Mouse (Mus musculus): ENCODE results near the gene Usp16.

Gene Usp16

GRCm38 (mm10) chr16:87454419-87455179 is at the start of gene Usp16:
Gene Usp16 (plus strand): TSS chr16:87454703.
- peak; percentile 80 for DNase-seq (ENCODE audit: low spot score)

- no peak for DNase-seq (ENCODE audit: low spot score)
These were observed 49.5 kb upstream of the Usp16 start for GRCm38 (mm10) chr16:87405001-87405400.

- no peak for DNase-seq (ENCODE audit: low spot score)
These were observed 33.8 kb upstream of the Usp16 start for GRCm38 (mm10) chr16:87420662-87421061.

- DNase-seq (ENCODE audit: low spot score): no peak
These were observed 27.0 kb upstream of the Usp16 start for GRCm38 (mm10) chr16:87427516-87427915.

- peak; percentile 94 for DNase-seq (ENCODE audit: low spot score)
These were observed 22.3 kb upstream of the Usp16 start, which contains the start of gene Ltn1 for GRCm38 (mm10) chr16:87432033-87432814. Gene Ltn1 (minus strand): TSS chr16:87432612.

GRCm38 (mm10) chr16:87434266-87434665 is 20.2 kb upstream of the Usp16 start:
- DNase-seq (ENCODE audit: low spot score): no peak

- no peak for DNase-seq (ENCODE audit: low spot score)
These were observed 19.6 kb upstream of the Usp16 start for GRCm38 (mm10) chr16:87434946-87435345.

- no peak for DNase-seq (ENCODE audit: low spot score)
These were observed 18.9 kb upstream of the Usp16 start for GRCm38 (mm10) chr16:87435411-87436205.

GRCm38 (mm10) chr16:87437096-87437495 is 17.4 kb upstream of the Usp16 start:
- no peak for DNase-seq (ENCODE audit: low spot score)

GRCm38 (mm10) chr16:87438697-87439096 is 15.8 kb upstream of the Usp16 start:
- no peak for DNase-seq (ENCODE audit: low spot score)

GRCm38 (mm10) chr16:87440184-87440686 is 14.3 kb upstream of the Usp16 start, which contains the start of gene Rwdd2b:
Gene Rwdd2b (minus strand): TSS chr16:87440573.
- peak; percentile 94 for DNase-seq (ENCODE audit: low spot score)

- DNase-seq (ENCODE audit: low spot score): no peak
These were observed 13.4 kb upstream of the Usp16 start for GRCm38 (mm10) chr16:87441089-87441488.

GRCm38 (mm10) chr16:87442291-87442690 is 12.2 kb upstream of the Usp16 start:
- no peak for DNase-seq (ENCODE audit: low spot score)

GRCm38 (mm10) chr16:87443245-87443644 is 11.3 kb upstream of the Usp16 start:
- no peak for DNase-seq (ENCODE audit: low spot score)

GRCm38 (mm10) chr16:87444071-87444470 is 10.4 kb upstream of the Usp16 start:
- DNase-seq (ENCODE audit: low spot score): no peak

GRCm38 (mm10) chr16:87445110-87445509 is 9.4 kb upstream of the Usp16 start:
- DNase-seq (ENCODE audit: low spot score): no peak

- DNase-seq (ENCODE audit: low spot score): no peak
These were observed 9.0 kb upstream of the Usp16 start for GRCm38 (mm10) chr16:87445528-87445927.

GRCm38 (mm10) chr16:87453226-87453625 is 1.3 kb upstream of the Usp16 start:
- DNase-seq (ENCODE audit: low spot score): no peak

GRCm38 (mm10) chr16:87455180-87455611 is 693 bp downstream of the Usp16 start:
- no peak for DNase-seq (ENCODE audit: low spot score)

- no peak for DNase-seq (ENCODE audit: low spot score)
These were observed 4.2 kb downstream of the Usp16 start for GRCm38 (mm10) chr16:87458752-87459151.

GRCm38 (mm10) chr16:87470579-87470978 is 16.1 kb downstream of the Usp16 start:
- DNase-seq (ENCODE audit: low spot score): no peak

GRCm38 (mm10) chr16:87484367-87484766 is 29.9 kb downstream of the Usp16 start:
- no peak for DNase-seq (ENCODE audit: low spot score)

All from spleen, adult 12 weeks (tissue).